27 mouse cellular contexts compared by ENCODE assay signal in genomic region chr11:52037659-52038058, GRCm38 (mm10). TPM values are rescaled to one million over a fixed set of nuclear protein-coding genes. Genes with fewer than 3 reads are reported as not detected.
DNase-seq lines count a peak whose midpoint lies in the region; ATAC-seq and TF ChIP-seq lines count a peak whose summit lies in the region.
"Had no signal": no experiment of that assay in that cellular context is flagged by ENCODE, and none has a peak within 500 bp of the region (broad histone marks: within the 10 kb centered on the region; RNA-seq: fewer than 3 reads in every experiment).

No protein-coding gene starts in this region.

- peak; percentile 52 for ATAC-seq in heart, embryonic 16.5 days (replicated peaks; ENCODE audit: extremely low read depth, insufficient read depth, low FRiP score)
- ATAC-seq in neural tube, embryonic 13.5 days (ENCODE audit: low read depth): no peak
- no peak for ATAC-seq in neural tube, embryonic 15.5 days (ENCODE audit: low FRiP score)
- ATAC-seq in intestine, postnatal 0 days: peak; percentile 81
- ATAC-seq: activated CD4-positive, CD25-positive, alpha-beta regulatory T cell, adult 4 months; forebrain, embryonic 13.5 days; inflammation-experienced regulatory T-cells, adult 6 months had no signal

- no peaks in the 10 kb centered on the region for H3K36me3 ChIP-seq in heart, embryonic 16.5 days (ENCODE audit: control insufficient read depth, insufficient read depth)
- H3K36me3 ChIP-seq in neural tube, embryonic 13.5 days: peaks cover 12% of the 10 kb centered on the region; the same call in 1 of the 2 replicates
- peaks cover 5% of the 10 kb centered on the region; the same call in 1 of the 2 replicates for H3K36me3 ChIP-seq in neural tube, embryonic 15.5 days
- H3K36me3 ChIP-seq in intestine, postnatal 0 days (ENCODE audit: control insufficient read depth, insufficient read depth): no peaks in the 10 kb centered on the region
- H3K36me3 ChIP-seq: embryonic facial prominence, embryonic 10.5 days; embryonic facial prominence, embryonic 15.5 days; hindbrain, embryonic 10.5 days; stomach, embryonic 15.5 days had no signal

- H3K4me3 ChIP-seq in heart, embryonic 16.5 days (ENCODE audit: low read length): no peak overlapping the region
- no peak overlapping the region for H3K4me3 ChIP-seq in neural tube, embryonic 13.5 days
- no peak overlapping the region for H3K4me3 ChIP-seq in neural tube, embryonic 15.5 days (replicated peaks)
- H3K4me3 ChIP-seq in intestine, postnatal 0 days (ENCODE audit: low read depth, low read length): no peak overlapping the region
- H3K4me3 ChIP-seq: embryonic facial prominence, embryonic 10.5 days; embryonic facial prominence, embryonic 15.5 days; forebrain, embryonic 13.5 days; hindbrain, embryonic 10.5 days; hindbrain, embryonic 15.5 days; stomach, embryonic 15.5 days had no signal

- peaks cover 14% of the 10 kb centered on the region for H3K4me1 ChIP-seq in heart, embryonic 16.5 days (ENCODE audit: control insufficient read depth, insufficient read depth, low read length)
- H3K4me1 ChIP-seq in neural tube, embryonic 13.5 days (replicated peaks): no peaks in the 10 kb centered on the region
- no peaks in the 10 kb centered on the region for H3K4me1 ChIP-seq in neural tube, embryonic 15.5 days
- H3K4me1 ChIP-seq in intestine, postnatal 0 days (replicated peaks; ENCODE audit: control insufficient read depth, insufficient read depth, low read length): no peaks in the 10 kb centered on the region
- H3K4me1 ChIP-seq: embryonic facial prominence, embryonic 10.5 days; embryonic facial prominence, embryonic 15.5 days; forebrain, embryonic 13.5 days; hindbrain, embryonic 10.5 days; hindbrain, embryonic 15.5 days; stomach, embryonic 15.5 days had no signal

- no peak overlapping the region for H3K27ac ChIP-seq in heart, embryonic 16.5 days (ENCODE audit: low read length)
- peak overlapping the region; percentile 18 for H3K27ac ChIP-seq in neural tube, embryonic 13.5 days (replicated peaks)
- H3K27ac ChIP-seq in neural tube, embryonic 15.5 days (replicated peaks): no peak overlapping the region
- H3K27ac ChIP-seq in intestine, postnatal 0 days (ENCODE audit: low read depth, low read length): peak overlapping the region; percentile 37; the same call in 1 of the 2 replicates
- H3K27ac ChIP-seq: embryonic facial prominence, embryonic 10.5 days; embryonic facial prominence, embryonic 15.5 days; forebrain, embryonic 13.5 days; hindbrain, embryonic 10.5 days; hindbrain, embryonic 15.5 days; kidney, postnatal 0 days; liver, embryonic 14.5 days; stomach, embryonic 15.5 days had no signal

- H3K4me2 ChIP-seq in heart, embryonic 16.5 days (ENCODE audit: low read depth, low read length): no peak overlapping the region
- H3K4me2 ChIP-seq in neural tube, embryonic 13.5 days: no peak overlapping the region
- no peak overlapping the region for H3K4me2 ChIP-seq in neural tube, embryonic 15.5 days
- H3K4me2 ChIP-seq in intestine, postnatal 0 days (replicated peaks; ENCODE audit: low read depth): no peak overlapping the region
- H3K4me2 ChIP-seq: embryonic facial prominence, embryonic 15.5 days; forebrain, embryonic 13.5 days; hindbrain, embryonic 15.5 days; stomach, embryonic 15.5 days had no signal

- no peak for TF ChIP-seq CTCF in intestine, postnatal 0 days (IDR thresholded peaks at IDR 0.05; ENCODE audit: low read depth)

- 16% methylated on average over 3 of the region's 3 CpGs for WGBS in heart, embryonic 16.5 days
- WGBS in neural tube, embryonic 13.5 days: 40% methylated on average over 3 of the region's 3 CpGs
- 33% methylated on average over 3 of the region's 3 CpGs for WGBS in neural tube, embryonic 15.5 days
- WGBS in intestine, postnatal 0 days: 24% methylated on average over 3 of the region's 3 CpGs

- no peak overlapping the region for H3K9ac ChIP-seq in heart, embryonic 16.5 days (ENCODE audit: low read length)
- no peak overlapping the region for H3K9ac ChIP-seq in neural tube, embryonic 13.5 days
- no peak overlapping the region for H3K9ac ChIP-seq in neural tube, embryonic 15.5 days (replicated peaks)
- no peak overlapping the region for H3K9ac ChIP-seq in intestine, postnatal 0 days (ENCODE audit: low read depth, low read length)
- H3K9ac ChIP-seq: embryonic facial prominence, embryonic 15.5 days; forebrain, embryonic 13.5 days; hindbrain, embryonic 15.5 days; liver, embryonic 14.5 days; stomach, embryonic 15.5 days had no signal

- no peak for DNase-seq in heart, adult 11 months
- no peak for DNase-seq in spleen, postnatal 4 days (ENCODE audit: low spot score in 2 of 2)
- DNase-seq: adrenal gland, adult 2 months; B cell, adult 2 months; cerebellum, adult 8-10 months; cerebellum, postnatal 25 days; gastrocnemius, postnatal 14 days; heart, postnatal 10 days; kidney, adult 8-10 months; liver; lung, adult 2 months; lung, postnatal 14 days; right cerebral cortex, postnatal 14 days had no signal

- no peaks in the 10 kb centered on the region for H3K9me3 ChIP-seq in heart, embryonic 16.5 days (replicated peaks; ENCODE audit: control insufficient read depth, low read length)
- H3K9me3 ChIP-seq in neural tube, embryonic 13.5 days: no peaks in the 10 kb centered on the region
- no peaks in the 10 kb centered on the region for H3K9me3 ChIP-seq in neural tube, embryonic 15.5 days (replicated peaks)
- no peaks in the 10 kb centered on the region for H3K9me3 ChIP-seq in intestine, postnatal 0 days (ENCODE audit: control insufficient read depth)
- H3K9me3 ChIP-seq: embryonic facial prominence, embryonic 10.5 days; embryonic facial prominence, embryonic 15.5 days; forebrain, embryonic 13.5 days; hindbrain, embryonic 10.5 days; hindbrain, embryonic 15.5 days; stomach, embryonic 15.5 days had no signal

- no peaks in the 10 kb centered on the region for H3K27me3 ChIP-seq in heart, embryonic 16.5 days (ENCODE audit: control insufficient read depth, insufficient read depth, low read length)
- H3K27me3 ChIP-seq in neural tube, embryonic 13.5 days: no peaks in the 10 kb centered on the region
- no peaks in the 10 kb centered on the region for H3K27me3 ChIP-seq in neural tube, embryonic 15.5 days (replicated peaks)
- no peaks in the 10 kb centered on the region for H3K27me3 ChIP-seq in intestine, postnatal 0 days (replicated peaks; ENCODE audit: control insufficient read depth, insufficient read depth, low read length)
- H3K27me3 ChIP-seq: embryonic facial prominence, embryonic 15.5 days; forebrain, embryonic 13.5 days; hindbrain, embryonic 15.5 days; stomach, embryonic 15.5 days had no signal

RNA-seq across cellular contexts. Expression of gene Cdkl3, which starts 33.6 kb away (rescaled TPM):
- polyA plus RNA-seq in heart, embryonic 16.5 days (2015; fragmentation: Nextera tagmentation; extraction: Ambion mirVana): 10.8 and 12.7 TPM in 2 replicates
- polyA plus RNA-seq in neural tube, embryonic 13.5 days (2015; fragmentation: Nextera tagmentation; extraction: Ambion mirVana): 23.7 and 24.2 TPM in 2 replicates
- polyA plus RNA-seq in neural tube, embryonic 15.5 days (2015; fragmentation: Nextera tagmentation; extraction: Ambion mirVana): 21.1 and 27.4 TPM in 2 replicates
- polyA plus RNA-seq in intestine, postnatal 0 days (2015; fragmentation: Nextera tagmentation; extraction: Ambion mirVana): 4.6 and 5.0 TPM in 2 replicates

RNA-seq across cellular contexts. Expression of gene Ube2b, which starts 37.1 kb away (rescaled TPM):
- 278 and 286 TPM in 2 replicates for polyA plus RNA-seq in heart, embryonic 16.5 days (2015; fragmentation: Nextera tagmentation; extraction: Ambion mirVana)
- 265 and 279 TPM in 2 replicates for polyA plus RNA-seq in neural tube, embryonic 13.5 days (2015; fragmentation: Nextera tagmentation; extraction: Ambion mirVana)
- polyA plus RNA-seq in neural tube, embryonic 15.5 days (2015; fragmentation: Nextera tagmentation; extraction: Ambion mirVana): 220 and 226 TPM in 2 replicates
- polyA plus RNA-seq in intestine, postnatal 0 days (2015; fragmentation: Nextera tagmentation; extraction: Ambion mirVana): 212 and 223 TPM in 2 replicates

Comparison
In these comparisons a context has a peak if more than half of its experiments do, and no peak if none do; other contexts are left out.
1. H3K27ac ChIP-seq: peak in neural tube, embryonic 13.5 days (single experiment) and intestine, postnatal 0 days (single experiment); none in heart, embryonic 16.5 days (single experiment) and neural tube, embryonic 15.5 days (single experiment).
2. ATAC-seq: peak in heart, embryonic 16.5 days (single experiment) and intestine, postnatal 0 days (single experiment); none in neural tube, embryonic 13.5 days (single experiment) and neural tube, embryonic 15.5 days (single experiment).